Mouse (Mus musculus): ENCODE measurements at regions not wholly inside any gene's neighbourhood (a gene's known extent, or its start where the extent isn't known, plus 50 kb on each side); places are given as distances from the start of the nearest gene placed in this dataset.

- H3K4me1 ChIP-seq (ENCODE audit: control insufficient read depth in 1 of 2, insufficient read depth in 2 of 2) = no peaks in the 10 kb centered on the region
- in situ Hi-C loops (cut with MboI; ENCODE audit: low pct_ligation_motif_present, low pct_unique_long_range_greater_than_20kb, low sequenced_read_pairs) = no loop called here
- H3K27ac ChIP-seq (ENCODE audit: insufficient read depth, low read depth) = no peak overlapping the region
- no peaks in the 10 kb centered on the region for H3K79me2 ChIP-seq (replicated peaks; ENCODE audit: control insufficient read depth, extremely low read depth, insufficient read depth, poor library complexity, severe bottlenecking)
- dilution Hi-C loops (cut with MboI; ENCODE audit: extremely low pct_ligation_motif_present, extremely low pct_unique_long_range_greater_than_20kb, low sequenced_read_pairs) = no loop called here
- no peaks in the 10 kb centered on the region for H3K36me3 ChIP-seq (replicated peaks in 1 of 2; ENCODE audit: control insufficient read depth in 1 of 2, insufficient read depth in 1 of 2, low read length in 1 of 2)
- TF ChIP-seq UBTF (IDR thresholded peaks at IDR 0.05; ENCODE audit: low read depth, low read length) = no peak
- TF ChIP-seq SMC3 (IDR thresholded peaks at IDR 0.05; ENCODE audit: low read depth, low read length) = no peak
- TF ChIP-seq GABPA (IDR thresholded peaks at IDR 0.05; ENCODE audit: insufficient replicate concordance, low read depth, low read length) = no peak
- TF ChIP-seq MXI1 (IDR thresholded peaks at IDR 0.05; ENCODE audit: low read depth, low read length) = no peak
- no peak for TF ChIP-seq USF2 (conservative IDR thresholded peaks at IDR 0.05; ENCODE audit: low read depth, low read length)
- TF ChIP-seq ETS1 (conservative IDR thresholded peaks at IDR 0.05; ENCODE audit: low read depth, low read length) = no peak
- TF ChIP-seq NRF1 (IDR thresholded peaks at IDR 0.05; ENCODE audit: low read depth, low read length) = no peak
- no peak for TF ChIP-seq BHLHE40 (IDR thresholded peaks at IDR 0.05; ENCODE audit: low read depth, low read length)
- no peak for TF ChIP-seq ZKSCAN1 (IDR thresholded peaks at IDR 0.05; ENCODE audit: borderline replicate concordance, low read depth, low read length)
- no peak for TF ChIP-seq ELF1 (IDR thresholded peaks at IDR 0.05; ENCODE audit: low read depth, low read length)
- TF ChIP-seq JUND (conservative IDR thresholded peaks at IDR 0.05; ENCODE audit: low read depth, low read length) = no peak
- TF ChIP-seq E2F4 (IDR thresholded peaks at IDR 0.05; ENCODE audit: insufficient replicate concordance, low read depth, low read length) = no peak
- TF ChIP-seq HCFC1 (IDR thresholded peaks at IDR 0.05; ENCODE audit: low read depth, low read length) = no peak
- no peak for TF ChIP-seq RAD21 (IDR thresholded peaks at IDR 0.05; ENCODE audit: low read depth, low read length)
- no peak for TF ChIP-seq MYC (IDR thresholded peaks at IDR 0.05; ENCODE audit: low read depth, low read length)
- TF ChIP-seq SIN3A (IDR thresholded peaks at IDR 0.05; ENCODE audit: low read length) = no peak
- no peak for TF ChIP-seq TCF12 (IDR thresholded peaks at IDR 0.05; ENCODE audit: low read depth, low read length)
- no peak for DNase-seq (ENCODE audit: extremely low read depth)
- no peak overlapping the region for H3K4me2 ChIP-seq (ENCODE audit: insufficient read depth, low read depth, poor library complexity, severe bottlenecking)
- H3K9me3 ChIP-seq (replicated peaks; ENCODE audit: low read length) = peaks cover 26% of the 10 kb centered on the region
- no peak overlapping the region for H3K4me3 ChIP-seq (replicated peaks in 1 of 3; ENCODE audit: low read depth in 2 of 3, low read length in 2 of 3, poor library complexity in 1 of 3)
- H3K9ac ChIP-seq (ENCODE audit: insufficient read depth, low read depth) = no peak overlapping the region
- H3K27me3 ChIP-seq (replicated peaks) = no peaks in the 10 kb centered on the region
Measured at GRCm38 (mm10) chr12:94587031-94587430, 1105.0 kb upstream of the Flrt2 start.

GRCm38 (mm10) chr12:94588599-94588998 is 1103.4 kb upstream of the Flrt2 start:
- Histone ChIP-seq H3K36me3 (replicated peaks in 1 of 2; ENCODE audit: control insufficient read depth in 1 of 2, insufficient read depth in 1 of 2, low read length in 1 of 2) (no peaks in the 10 kb centered on the region), H3K9ac (ENCODE audit: insufficient read depth, low read depth) (no peak overlapping the region), H3K9me3 (replicated peaks; ENCODE audit: low read length) (peaks cover 31% of the 10 kb centered on the region), H3K27ac (ENCODE audit: insufficient read depth, low read depth) (no peak overlapping the region), H3K4me1 (ENCODE audit: control insufficient read depth in 1 of 2, insufficient read depth in 2 of 2) (no peaks in the 10 kb centered on the region), H3K79me2 (replicated peaks; ENCODE audit: control insufficient read depth, extremely low read depth, insufficient read depth, poor library complexity, severe bottlenecking) (no peaks in the 10 kb centered on the region), H3K4me3 (replicated peaks in 1 of 3; ENCODE audit: low read depth in 2 of 3, low read length in 2 of 3, poor library complexity in 1 of 3) (no peak overlapping the region), H3K4me2 (ENCODE audit: insufficient read depth, low read depth, poor library complexity, severe bottlenecking) (no peak overlapping the region), H3K27me3 (replicated peaks) (no peaks in the 10 kb centered on the region)
- DNase-seq (ENCODE audit: extremely low read depth) = no peak
- no peak for TF ChIP-seq MAZ (IDR thresholded peaks at IDR 0.05; ENCODE audit: low read depth, low read length)
- no peak for TF ChIP-seq NELFE (IDR thresholded peaks at IDR 0.05; ENCODE audit: low read depth, low read length)
- TF ChIP-seq MEF2A (IDR thresholded peaks at IDR 0.05; ENCODE audit: borderline replicate concordance, low read depth, low read length) = no peak
- no peak for TF ChIP-seq IRF4 (IDR thresholded peaks at IDR 0.05; ENCODE audit: low read depth, low read length)
- no peak for TF ChIP-seq GABPA (IDR thresholded peaks at IDR 0.05; ENCODE audit: insufficient replicate concordance, low read depth, low read length)
- no peak for TF ChIP-seq SIN3A (IDR thresholded peaks at IDR 0.05; ENCODE audit: low read length)
- no peak for TF ChIP-seq MYC (IDR thresholded peaks at IDR 0.05; ENCODE audit: low read depth, low read length)
- TF ChIP-seq MXI1 (IDR thresholded peaks at IDR 0.05; ENCODE audit: low read depth, low read length) = no peak
- TF ChIP-seq E2F4 (IDR thresholded peaks at IDR 0.05; ENCODE audit: insufficient replicate concordance, low read depth, low read length) = no peak
- TF ChIP-seq PAX5 (IDR thresholded peaks at IDR 0.05; ENCODE audit: low read length) = no peak
- no peak for TF ChIP-seq EP300 (IDR thresholded peaks at IDR 0.05; ENCODE audit: low read length)
- no peak for TF ChIP-seq BHLHE40 (IDR thresholded peaks at IDR 0.05; ENCODE audit: low read depth, low read length)
- in situ Hi-C loops (cut with MboI; ENCODE audit: low pct_ligation_motif_present, low pct_unique_long_range_greater_than_20kb, low sequenced_read_pairs) (no loop called here), dilution Hi-C loops (cut with MboI; ENCODE audit: extremely low pct_ligation_motif_present, extremely low pct_unique_long_range_greater_than_20kb, low sequenced_read_pairs) (no loop called here)
